Mouse (Mus musculus) frontal cortex, adult (tissue): ENCODE data around the gene Zc3h4.

Source experiments
- ATAC-seq: cut with Nextera tagmentation; 2 replicates; pipeline ENCODE4 v1.9.2; 2017; ENCODE audit warnings: mild to moderate bottlenecking, moderate library complexity, mixed read lengths; ENCODE audit not compliant: low TSS enrichment

Gene Zc3h4

DNA sequence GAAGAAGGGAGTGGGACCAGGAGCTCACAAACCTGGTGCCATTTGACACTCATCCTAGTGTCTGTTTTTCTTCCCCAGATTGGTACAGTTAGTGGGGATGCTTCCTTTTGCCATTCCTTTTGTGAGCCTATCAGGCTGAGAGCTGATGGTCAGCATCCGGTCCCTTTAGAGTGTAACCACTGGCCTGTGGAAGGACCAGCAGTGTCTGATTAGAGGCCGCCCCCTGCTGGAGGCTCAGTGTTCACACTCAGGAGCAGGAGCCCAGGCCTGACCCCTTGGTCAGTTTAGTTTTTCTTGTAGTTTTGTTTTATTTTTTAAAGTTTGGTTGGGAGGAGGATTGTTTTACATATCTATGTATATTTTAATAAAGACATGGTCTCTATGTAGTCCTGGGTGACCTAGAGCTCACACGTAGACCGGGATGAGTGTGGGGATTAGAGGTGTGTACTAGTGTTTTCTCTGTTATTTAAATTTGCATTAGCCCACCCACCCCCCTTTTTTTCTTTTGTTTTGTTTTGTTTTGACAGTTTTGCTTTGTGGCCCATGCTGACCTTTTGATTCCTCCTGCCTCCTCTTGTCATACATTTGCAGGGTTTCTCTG, 25.5 kb downstream of the Zc3h4 start:
- ATAC-seq = peak; percentile 57; the same call in 1 of the 2 replicates

DNA sequence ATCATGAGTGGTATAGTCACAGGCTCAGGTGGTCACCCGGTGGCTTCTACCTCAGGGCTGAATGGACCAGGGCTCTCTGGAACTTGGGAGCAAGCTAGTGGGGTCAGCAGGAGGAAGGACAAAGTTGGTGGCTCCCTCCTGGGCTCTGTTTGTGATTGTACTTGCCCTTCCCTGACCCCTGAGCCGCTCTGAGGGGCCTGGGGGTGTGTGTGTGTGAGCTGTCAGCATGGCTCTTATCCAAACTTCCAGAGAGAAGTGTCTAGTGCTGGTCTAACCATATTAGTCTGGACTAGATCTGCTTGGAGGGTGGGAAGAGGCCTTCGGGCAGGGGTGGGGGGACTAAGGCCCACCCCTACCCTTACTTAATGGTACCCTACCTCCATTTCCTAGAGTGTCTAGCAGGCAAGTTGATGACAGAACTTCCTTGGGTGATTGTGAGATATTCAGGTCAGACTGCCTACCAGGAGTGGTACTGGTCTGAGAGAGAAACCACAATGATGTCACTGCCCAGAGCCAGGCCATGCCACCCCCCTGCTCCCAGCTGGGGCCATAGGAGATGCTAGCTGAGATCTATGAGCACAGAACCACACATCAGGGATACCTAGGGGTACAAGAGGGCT, 32.8 kb downstream of the Zc3h4 start:
- no peak for ATAC-seq

DNA sequence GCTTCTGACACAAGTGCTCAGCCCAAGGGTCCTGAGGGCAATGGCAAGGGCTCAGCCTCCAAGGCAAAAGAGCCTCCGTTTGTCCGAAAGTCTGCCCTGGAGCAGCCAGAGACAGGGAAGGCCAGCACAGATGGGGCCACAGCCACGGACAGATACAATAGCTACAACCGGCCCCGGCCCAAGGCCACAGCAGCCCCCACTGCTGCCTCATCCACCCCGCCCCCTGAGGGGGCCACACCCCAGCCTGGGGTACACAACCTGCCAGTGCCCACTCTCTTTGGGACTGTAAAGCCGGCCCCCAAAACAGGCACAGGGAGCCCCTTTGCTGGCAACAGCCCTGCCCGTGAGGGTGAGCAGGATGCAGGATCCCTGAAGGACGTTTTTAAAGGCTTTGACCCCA, 34.4 kb downstream of the Zc3h4 start:
- ATAC-seq = no peak

DNA sequence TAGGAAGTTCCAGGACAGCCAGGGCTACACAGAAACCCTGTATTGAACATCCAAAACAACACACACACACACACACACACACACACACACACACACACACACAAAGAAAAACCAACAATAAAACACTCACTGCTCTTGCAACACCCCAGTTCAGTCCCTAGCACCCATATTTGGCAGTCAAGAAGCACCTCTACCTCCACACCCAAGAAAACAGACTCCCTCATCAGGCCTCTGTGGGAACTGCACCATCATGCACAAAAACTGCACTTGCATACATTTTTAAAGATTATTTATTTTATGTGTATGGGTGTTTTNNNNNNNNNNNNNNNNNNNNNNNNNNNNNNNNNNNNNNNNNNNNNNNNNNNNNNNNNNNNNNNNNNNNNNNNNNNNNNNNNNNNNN, 40.5 kb downstream of the Zc3h4 start:
- ATAC-seq = no peak

DNA sequence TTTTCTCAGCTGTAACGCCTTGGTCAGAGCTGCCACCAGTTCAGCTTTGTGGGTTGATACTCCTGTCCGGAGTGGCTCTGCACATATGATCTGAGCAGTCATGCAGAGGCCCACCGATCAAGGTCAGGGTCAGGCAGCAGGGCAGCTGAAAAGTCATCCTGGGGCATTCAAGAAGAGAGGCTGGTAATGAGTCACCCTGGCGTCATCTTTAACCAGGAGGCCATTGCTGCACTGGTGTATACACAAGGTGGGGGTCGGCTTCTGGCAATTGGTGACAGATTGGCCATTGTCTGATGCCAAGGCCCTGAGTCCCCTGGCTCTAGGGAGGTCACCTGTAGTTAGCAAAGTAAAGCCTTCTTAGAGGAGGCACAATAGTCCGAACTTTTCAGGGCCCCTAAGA, 50.9 kb downstream of the Zc3h4 start:
- no peak for ATAC-seq

DNA sequence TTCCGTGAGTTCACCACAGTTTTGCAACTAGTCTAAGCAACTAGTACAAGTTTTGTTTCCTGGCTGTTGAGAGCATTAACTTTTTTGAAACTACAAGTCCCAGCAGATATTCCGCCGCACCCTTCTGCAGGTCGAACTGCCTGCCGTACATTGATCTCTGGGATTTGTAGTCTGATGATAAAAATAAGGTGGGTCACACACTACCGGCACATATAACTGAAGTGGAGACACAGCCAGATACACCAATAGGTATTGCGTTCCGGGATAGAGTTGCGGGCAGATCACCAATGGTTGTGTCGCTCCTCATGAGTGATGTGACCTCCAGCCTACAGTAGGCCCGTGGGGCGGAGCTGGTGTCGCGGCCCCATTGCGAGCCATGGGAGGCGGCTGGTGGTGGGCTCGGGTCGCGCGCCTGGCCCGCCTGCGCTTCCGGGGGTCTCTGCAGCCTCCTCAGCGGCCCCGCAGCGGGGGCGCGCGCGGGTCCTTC, 51.9 kb downstream of the Zc3h4 start, which contains the start of gene Tmem160:
Tmem160 (plus strand) TSS at position 193 of the 487 bp plus-strand sequence.
- ATAC-seq = peak; percentile 99

DNA sequence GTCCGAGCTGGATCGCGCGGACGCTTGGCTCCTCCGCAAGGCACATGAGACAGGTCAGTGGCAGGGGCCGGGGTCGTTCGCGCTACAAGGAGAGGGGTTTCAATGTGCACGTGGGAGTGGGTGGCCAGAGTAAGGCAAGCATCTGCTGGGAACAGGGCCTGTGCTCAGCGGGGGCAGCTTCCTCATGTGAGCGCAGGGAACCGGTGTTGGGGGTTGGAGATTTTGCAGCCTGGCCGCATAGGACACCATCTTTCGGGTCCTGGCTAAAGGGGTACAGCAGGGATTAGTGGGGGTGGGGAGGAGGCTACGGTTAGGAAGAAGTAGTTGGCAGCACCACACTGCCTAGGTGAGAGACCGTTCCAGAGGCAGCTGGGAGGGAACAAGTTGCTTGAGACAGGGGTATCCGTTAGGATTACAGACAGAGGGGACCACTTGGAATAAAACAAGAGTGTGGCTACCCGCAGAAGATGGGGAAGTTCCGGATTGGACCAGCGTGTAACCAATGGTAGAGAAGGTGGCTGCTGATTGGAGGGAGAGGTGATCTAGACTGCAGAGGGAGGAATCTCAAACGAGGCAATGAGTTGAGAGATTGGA, 52.5 kb downstream of the Zc3h4 start:
- peak; percentile 93 for ATAC-seq

DNA sequence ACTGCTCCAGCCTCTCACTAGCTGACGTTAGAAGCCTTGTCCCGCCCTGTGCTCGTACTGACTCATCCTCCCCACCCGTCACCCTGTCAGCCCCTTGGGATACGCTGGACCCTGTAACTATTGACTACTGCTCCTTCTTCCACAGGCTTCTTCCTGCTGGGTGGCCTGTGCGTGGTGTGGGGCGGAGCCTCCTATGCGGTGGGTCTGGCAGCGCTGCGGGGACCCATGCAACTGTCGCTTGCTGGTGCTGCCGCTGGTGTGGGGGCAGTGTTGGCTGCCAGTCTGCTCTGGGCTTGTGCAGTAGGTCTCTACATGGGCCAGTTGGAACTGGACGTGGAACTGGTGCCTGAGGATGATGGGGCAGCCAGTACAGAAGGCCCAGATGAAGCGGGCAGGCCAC, 54.3 kb downstream of the Zc3h4 start:
- ATAC-seq = no peak

DNA sequence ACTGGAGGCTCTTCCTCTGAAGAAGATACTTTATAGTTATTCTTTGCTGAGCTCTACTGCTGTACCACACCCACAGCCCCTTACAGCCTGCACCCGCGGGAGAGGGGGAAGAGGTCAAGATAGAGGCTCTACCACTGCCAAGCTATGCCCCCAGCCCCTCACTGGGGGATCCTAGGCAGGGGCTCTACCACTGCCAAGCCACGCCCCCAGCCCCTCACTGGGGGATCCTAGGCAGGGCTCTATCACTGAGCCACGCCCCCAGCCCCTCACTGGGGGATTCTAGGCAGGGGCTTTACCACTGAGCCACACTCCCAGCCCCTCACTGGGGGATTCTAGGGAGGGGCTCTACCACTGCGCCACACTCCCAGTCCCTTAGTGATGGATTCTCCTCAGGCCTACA, 55.6 kb downstream of the Zc3h4 start:
- ATAC-seq = no peak

DNA sequence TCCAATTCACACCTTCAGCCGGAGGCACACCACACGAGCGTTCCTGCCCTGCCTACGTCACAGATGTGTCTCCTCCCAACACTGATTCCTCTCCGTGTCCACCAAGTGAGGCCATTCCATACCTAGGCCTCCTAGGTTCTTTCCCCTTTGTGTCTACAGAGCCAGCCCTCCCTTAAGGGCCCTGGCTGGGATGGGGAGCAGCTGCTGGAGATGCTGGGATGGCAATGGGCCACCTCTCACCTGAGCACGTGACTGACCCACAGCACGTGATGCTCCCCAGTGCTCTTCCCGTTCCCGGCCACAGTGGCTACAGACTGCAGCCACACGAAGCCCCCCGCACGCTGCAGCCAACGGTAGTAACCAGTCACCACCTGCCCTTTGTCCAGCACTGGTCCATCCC, 59.9 kb downstream of the Zc3h4 start:
- ATAC-seq = no peak

DNA sequence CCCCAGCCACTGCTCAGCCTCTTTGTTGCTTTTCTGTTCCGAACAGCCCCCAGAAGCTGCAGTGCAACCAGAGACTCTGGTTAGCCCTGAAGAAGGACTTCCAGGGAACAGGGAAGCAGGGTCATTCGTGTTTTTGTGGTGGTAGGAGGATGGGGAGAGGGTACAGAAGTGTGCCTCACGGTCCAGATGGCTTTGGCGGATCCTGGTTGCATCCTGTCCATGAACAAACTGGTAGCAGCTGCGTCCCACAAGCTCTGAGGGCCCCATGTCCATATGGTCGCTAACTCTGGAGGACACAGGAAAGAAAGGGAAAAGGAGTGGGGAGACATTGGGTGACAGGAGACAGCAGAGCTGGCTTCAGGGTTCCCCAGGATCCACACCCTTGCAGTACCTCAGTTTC, 60.4 kb downstream of the Zc3h4 start:
- ATAC-seq = no peak

DNA sequence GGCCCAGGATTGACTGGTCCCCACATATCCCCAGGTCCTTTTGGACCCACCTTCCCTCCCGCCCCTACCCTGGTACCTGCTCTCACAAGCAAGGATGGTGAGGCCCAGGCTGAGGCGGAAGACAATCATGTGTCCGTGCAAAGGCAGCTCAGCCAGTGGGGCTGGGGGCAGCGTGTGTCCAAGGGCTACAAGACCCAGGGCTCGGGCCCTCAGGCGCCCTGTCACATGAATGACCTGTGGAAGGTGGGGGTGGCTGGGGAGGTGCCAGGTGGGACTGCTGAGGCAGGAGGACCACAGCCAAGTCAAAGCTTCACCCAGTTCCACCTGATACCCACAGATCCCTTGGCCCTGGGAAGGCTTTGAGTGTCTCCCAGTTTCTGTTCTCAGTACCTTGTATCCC, 61.0 kb downstream of the Zc3h4 start:
- no peak for ATAC-seq

DNA sequence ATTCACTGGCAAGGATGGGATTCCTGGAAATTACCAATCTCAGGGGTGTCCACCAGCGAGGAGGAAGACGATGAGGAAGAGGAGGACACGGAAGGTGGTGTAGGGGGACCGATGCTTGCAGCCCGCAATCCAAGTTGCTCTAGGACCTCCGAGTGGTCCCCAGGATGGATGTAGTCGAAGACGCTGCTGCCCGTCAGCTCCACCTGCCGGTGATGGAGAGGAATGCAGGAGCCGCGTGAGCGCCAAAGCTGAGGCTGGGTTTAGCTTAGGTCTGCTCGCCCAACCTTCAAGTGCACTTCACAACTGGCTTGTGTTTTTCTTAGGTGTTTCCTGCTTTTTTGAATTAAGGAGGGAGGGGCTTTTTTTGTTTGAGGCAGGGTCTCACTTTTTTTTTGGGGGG, 62.5 kb downstream of the Zc3h4 start:
- ATAC-seq = 0 out of 2 replicates have a peak, but pooled peaks have one; percentile 45

DNA sequence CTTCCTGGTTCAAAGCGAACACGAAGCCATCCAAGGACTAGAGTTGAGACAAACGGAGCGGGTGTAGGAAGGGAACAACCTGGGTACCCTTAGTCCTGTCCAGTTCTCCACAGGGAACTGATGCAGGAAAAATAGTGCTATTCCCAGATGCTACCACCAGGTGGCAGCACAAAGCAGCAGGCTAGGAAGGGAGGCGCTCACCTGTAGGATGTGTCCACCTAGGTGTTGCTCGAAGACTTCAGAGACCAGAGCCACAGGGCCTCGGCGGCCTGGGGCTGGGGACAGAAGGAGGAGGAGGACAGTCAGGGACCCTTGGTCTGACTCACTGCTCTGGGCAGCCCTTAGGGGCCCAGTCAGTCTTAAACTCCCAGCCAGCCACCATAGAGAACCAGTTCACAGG, 64.5 kb downstream of the Zc3h4 start:
- peak; percentile 62; the same call in 1 of the 2 replicates for ATAC-seq

DNA sequence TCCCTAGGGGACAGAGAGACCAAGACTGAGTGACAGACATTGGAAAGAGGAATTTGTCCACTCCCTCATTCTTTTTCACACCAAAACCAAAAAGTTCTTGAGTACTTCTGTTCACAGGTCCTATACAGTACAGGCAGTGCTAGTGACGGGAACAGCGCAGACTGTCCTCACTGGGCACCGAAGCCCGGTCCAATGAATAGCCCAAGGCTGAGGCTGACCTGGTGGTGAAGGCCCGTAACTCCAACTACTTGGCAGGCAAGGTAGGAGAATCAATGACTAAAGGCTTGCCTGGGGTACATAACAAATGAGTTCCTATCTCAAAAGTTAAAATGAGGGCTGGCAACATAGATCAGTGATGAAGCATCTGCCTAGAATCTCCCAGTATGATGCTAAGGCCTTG, 64.9 kb downstream of the Zc3h4 start:
- no peak for ATAC-seq

DNA sequence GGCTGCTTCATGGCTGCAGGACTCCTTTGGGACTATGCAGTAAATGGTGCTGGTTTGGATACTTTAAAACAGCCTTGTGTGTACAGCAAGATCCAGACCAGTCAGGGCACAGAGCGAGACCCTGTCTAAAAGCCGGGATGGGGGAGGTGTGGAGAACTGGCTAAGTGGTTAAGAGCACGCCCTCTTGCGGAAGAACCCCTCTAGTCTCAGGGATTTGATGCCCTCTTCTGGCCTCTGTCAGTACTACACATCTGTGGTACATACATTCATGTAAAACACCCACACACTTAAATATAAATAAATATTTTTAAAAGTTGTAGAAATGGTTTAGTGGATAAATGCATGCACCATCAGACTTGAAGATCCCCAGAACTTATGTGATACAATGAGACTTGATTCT, 65.9 kb downstream of the Zc3h4 start:
- no peak for ATAC-seq

DNA sequence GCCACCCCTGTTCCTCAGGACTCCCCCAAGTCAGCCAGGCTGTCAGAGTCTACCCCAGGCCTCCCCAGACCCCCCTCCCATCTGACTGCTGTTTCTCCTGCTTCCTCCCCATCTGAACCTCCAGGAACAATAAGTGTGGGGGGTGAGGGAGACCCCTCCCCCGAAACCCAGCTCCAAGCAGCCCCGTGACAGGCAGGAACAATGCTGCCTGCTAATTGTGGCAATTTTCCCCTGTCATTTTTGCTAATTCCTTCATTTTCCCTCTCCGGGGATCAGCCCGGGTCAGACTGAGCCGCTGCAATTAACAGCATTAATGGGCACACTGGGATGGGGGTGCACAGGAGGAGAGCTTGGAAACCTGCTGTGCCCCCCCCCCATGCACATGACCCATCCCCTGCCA, 67.4 kb downstream of the Zc3h4 start:
- ATAC-seq = no peak

DNA sequence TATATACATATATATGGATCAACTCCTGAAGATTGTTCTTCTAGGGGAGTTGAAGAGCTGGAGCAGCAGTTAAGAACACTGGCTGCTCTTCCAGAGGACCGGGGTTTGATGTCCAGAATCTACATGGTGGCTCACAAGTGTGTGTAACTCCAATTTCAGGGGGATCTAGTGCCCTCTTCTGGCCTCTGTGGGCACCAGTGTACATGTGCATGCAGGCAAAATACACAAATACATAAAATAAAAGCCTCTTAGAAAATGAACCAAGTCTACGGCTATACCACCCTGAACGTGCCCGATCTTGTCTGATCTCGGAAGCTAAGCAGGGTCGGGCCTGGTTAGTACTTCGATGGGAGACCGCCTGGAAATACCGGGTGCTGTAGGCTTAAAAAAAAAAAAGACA, 70.8 kb downstream of the Zc3h4 start:
- no peak for ATAC-seq

DNA sequence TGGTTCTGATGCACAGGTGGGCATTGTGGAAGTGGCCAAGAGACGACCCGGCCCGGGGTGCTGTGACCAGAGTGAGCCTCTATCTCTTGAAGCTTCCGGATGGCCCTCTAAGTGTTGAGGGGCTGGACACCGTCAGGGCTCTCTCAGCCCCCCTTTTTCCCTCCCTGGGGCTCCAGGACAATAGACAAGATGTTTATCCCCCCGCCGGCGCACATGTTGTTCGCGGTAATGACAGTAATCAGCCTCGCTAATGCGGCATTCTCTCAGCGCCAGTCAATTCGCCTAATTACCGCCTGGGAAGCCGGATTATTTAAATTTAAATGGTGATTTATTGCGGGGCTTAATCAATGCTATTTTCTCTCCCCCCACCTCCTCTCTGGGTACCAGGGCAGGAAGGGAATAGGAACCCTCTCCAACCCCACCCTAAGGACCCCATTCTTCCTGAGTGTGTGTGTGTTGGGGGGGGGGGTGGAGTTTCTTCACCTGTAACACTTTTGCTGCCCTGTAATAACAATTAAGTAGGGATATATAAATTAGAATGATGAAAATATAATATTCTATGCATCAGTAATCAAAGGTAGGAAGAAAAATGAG, 71.5 kb downstream of the Zc3h4 start:
- ATAC-seq = no peak

DNA sequence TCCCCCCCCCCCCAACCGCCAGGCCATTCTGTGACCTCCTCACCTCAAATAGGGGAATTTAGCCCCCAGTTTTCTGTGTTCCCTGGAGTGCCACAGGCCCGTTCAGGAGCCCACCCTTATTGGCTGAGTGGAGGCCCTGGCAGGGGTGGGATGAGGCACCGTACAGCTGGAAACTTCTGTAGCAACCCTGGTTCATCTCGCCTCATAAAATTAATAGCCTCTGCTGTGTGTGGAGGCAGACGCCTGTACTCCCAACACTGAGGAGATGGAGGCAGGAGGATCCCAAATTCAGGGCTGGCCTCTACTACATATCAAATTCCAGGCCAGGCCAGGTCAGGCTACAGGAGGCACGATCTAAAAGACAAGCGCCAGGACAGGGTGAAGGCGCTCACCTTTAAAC, 73.1 kb downstream of the Zc3h4 start:
- no peak for ATAC-seq

DNA sequence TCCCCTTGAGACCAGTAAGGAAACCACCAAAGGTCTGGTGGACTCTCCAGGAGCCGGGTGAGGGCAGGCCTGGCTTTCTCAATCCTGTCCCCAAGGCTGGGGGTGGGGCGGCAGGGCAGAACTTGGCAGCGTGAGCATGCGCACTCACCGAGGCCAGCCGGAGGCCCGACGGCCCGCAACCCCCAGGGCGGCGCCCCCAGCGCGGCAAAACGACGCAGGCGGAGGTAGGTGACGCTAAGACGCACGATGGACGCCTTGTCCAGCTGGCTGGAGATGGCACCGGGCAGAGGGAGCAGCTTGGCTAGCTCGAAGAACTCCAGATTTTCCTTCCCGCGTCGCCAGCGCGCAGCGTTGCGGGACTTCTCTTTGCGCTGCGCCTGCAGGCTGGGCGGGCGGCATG, 73.7 kb downstream of the Zc3h4 start:
- no peak for ATAC-seq

DNA sequence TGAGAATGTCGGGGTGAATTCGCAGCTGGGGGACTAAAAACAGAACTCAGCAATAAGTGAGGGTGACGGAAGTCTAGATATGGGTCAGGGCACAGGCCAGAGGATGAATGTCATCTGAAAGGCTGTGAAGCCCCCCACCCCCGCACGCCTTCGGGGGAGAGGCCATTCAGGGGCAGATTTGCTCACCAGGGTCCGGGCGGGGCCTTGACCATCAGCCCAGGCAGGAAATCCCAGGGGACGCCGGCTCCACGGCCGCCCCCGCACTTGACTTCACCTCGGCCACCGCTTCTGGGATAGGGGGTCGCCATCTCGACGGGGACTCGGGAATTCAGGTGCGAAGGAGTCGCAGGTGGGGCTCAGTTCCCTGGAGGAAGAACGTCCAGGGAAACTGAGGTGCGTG, 74.6 kb downstream of the Zc3h4 start:
- ATAC-seq = no peak
